Mouse (Mus musculus): ENCODE measurements around the gene Usf2. TPM values are rescaled to one million over a fixed set of nuclear protein-coding genes. Genes with fewer than 3 reads are reported as not detected.
"Not testable (repeated sequence)": the region's sequence is repeated elsewhere in the genome, so short reads cannot be mapped to it uniquely, and the experiment has no call there.

Gene Usf2
- polyA plus RNA-seq, 1 experiment from 2014 or later = 263 TPM

- 95% methylated on average over 14 of the region's 16 CpGs for whole genome bisulfite sequencing (ENCODE audit: missing documents)
- Histone ChIP-seq H3K36me3 (ENCODE audit: inconsistent target) (peaks cover 47% of the 10 kb centered on the region), H3K4me3 (ENCODE audit: inconsistent target) (no peak overlapping the region), H3K79me2 (ENCODE audit: inconsistent target) (peaks cover 50% of the 10 kb centered on the region), H3K27ac (peak overlapping the region; percentile 38)
Observed at GRCm38 (mm10) chr7:30952441-30953265, 4.0 kb downstream of the Usf2 start.

- H3K4me3 ChIP-seq (ENCODE audit: inconsistent target); H3K27ac ChIP-seq: not testable (repeated sequence)
- WGBS (ENCODE audit: missing documents) = 95% methylated on average over 3 of the region's 3 CpGs
- Histone ChIP-seq H3K79me2 (ENCODE audit: inconsistent target) (peaks cover 42% of the 10 kb centered on the region), H3K36me3 (ENCODE audit: inconsistent target) (peaks cover 50% of the 10 kb centered on the region)
Observed at GRCm38 (mm10) chr7:30949902-30950301, 6.7 kb downstream of the Usf2 start.

GRCm38 (mm10) chr7:30945876-30946275, 10.7 kb downstream of the Usf2 start:
- H3K79me2 ChIP-seq (ENCODE audit: inconsistent target) = peaks cover 19% of the 10 kb centered on the region; the same call in 1 of the 2 replicates
- peaks cover 25% of the 10 kb centered on the region for H3K36me3 ChIP-seq (ENCODE audit: inconsistent target)
- H3K27ac ChIP-seq = no peak overlapping the region
- 97% methylated on average over 6 of the region's 7 CpGs for WGBS (ENCODE audit: missing documents)
- H3K4me3 ChIP-seq (ENCODE audit: inconsistent target) = no peak overlapping the region

- 90% methylated on average over 5 of the region's 7 CpGs for WGBS (ENCODE audit: missing documents)
- H3K27ac ChIP-seq; H3K4me3 ChIP-seq (ENCODE audit: inconsistent target): not testable (repeated sequence)
- Histone ChIP-seq H3K36me3 (ENCODE audit: inconsistent target) (peaks cover 21% of the 10 kb centered on the region), H3K79me2 (ENCODE audit: inconsistent target) (peaks cover 15% of the 10 kb centered on the region; the same call in 1 of the 2 replicates)
Observed at GRCm38 (mm10) chr7:30945466-30945865, 11.1 kb downstream of the Usf2 start.

GRCm38 (mm10) chr7:30944706-30945105, 11.9 kb downstream of the Usf2 start:
- 90% methylated on average over 2 of the region's 2 CpGs for WGBS (ENCODE audit: missing documents)
- H3K79me2 ChIP-seq (ENCODE audit: inconsistent target); H3K4me3 ChIP-seq (ENCODE audit: inconsistent target); H3K27ac ChIP-seq: not testable (repeated sequence)
- peaks cover 13% of the 10 kb centered on the region for H3K36me3 ChIP-seq (ENCODE audit: inconsistent target)

- Histone ChIP-seq H3K36me3 (ENCODE audit: inconsistent target) (peaks cover 7% of the 10 kb centered on the region), H3K4me3 (ENCODE audit: inconsistent target) (no peak within 1 kb of the TSS)
- WGBS (ENCODE audit: missing documents) = 76% methylated on average over 8 of the region's 9 CpGs
Observed at GRCm38 (mm10) chr7:30943909-30944635, 12.5 kb downstream of the Usf2 start, which contains the start of gene Hamp. TSS of gene Hamp (minus strand) at chr7:30944032.

GRCm38 (mm10) chr7:30942365-30942764, 14.2 kb downstream of the Usf2 start:
- WGBS (ENCODE audit: missing documents) = 3% methylated on average over 3 of the region's 3 CpGs
- H3K79me2 ChIP-seq (ENCODE audit: inconsistent target); H3K4me3 ChIP-seq (ENCODE audit: inconsistent target): not testable (repeated sequence)

More at GRCm38 (mm10) chr7:30943909-30944635, 12.5 kb downstream of the Usf2 start, which contains the start of gene Hamp:
- H3K79me2 ChIP-seq (ENCODE audit: inconsistent target) = peaks cover 1% of the 10 kb centered on the region; the same call in 1 of the 2 replicates
- H3K27ac ChIP-seq = no peak within 1 kb of the TSS

GRCm38 (mm10) chr7:30940070-30940469, 16.5 kb downstream of the Usf2 start:
- not testable (repeated sequence) for H3K4me3 ChIP-seq (ENCODE audit: inconsistent target); H3K36me3 ChIP-seq (ENCODE audit: inconsistent target); H3K27ac ChIP-seq; H3K79me2 ChIP-seq (ENCODE audit: inconsistent target)
- WGBS (ENCODE audit: missing documents) = 100% methylated on average over 1 of the region's 1 CpGs

More at GRCm38 (mm10) chr7:30942365-30942764, 14.2 kb downstream of the Usf2 start:
- not testable (repeated sequence) for H3K36me3 ChIP-seq (ENCODE audit: inconsistent target); H3K27ac ChIP-seq

- H3K79me2 ChIP-seq (ENCODE audit: inconsistent target); H3K27ac ChIP-seq; H3K4me3 ChIP-seq (ENCODE audit: inconsistent target); H3K36me3 ChIP-seq (ENCODE audit: inconsistent target): not testable (repeated sequence)
- WGBS (ENCODE audit: missing documents) = 24% methylated on average over 6 of the region's 6 CpGs
Observed at GRCm38 (mm10) chr7:30935422-30936099, 21.0 kb downstream of the Usf2 start.

GRCm38 (mm10) chr7:30924581-30924980, 32.0 kb downstream of the Usf2 start, which contains the start of gene Hamp2:
TSS of gene Hamp2 (minus strand) at chr7:30924681.
- 100% methylated on average over 1 of the region's 2 CpGs for whole genome bisulfite sequencing (ENCODE audit: missing documents)
- not testable (repeated sequence) for H3K27ac ChIP-seq; H3K4me3 ChIP-seq (ENCODE audit: inconsistent target); H3K36me3 ChIP-seq (ENCODE audit: inconsistent target); H3K79me2 ChIP-seq (ENCODE audit: inconsistent target)

- WGBS (ENCODE audit: missing documents) = 74% methylated on average over 3 of the region's 3 CpGs
- no peaks in the 10 kb centered on the region for H3K79me2 ChIP-seq (ENCODE audit: inconsistent target)
- H3K27ac ChIP-seq = no peak overlapping the region
- no peak overlapping the region for H3K4me3 ChIP-seq (ENCODE audit: inconsistent target)
- no peaks in the 10 kb centered on the region for H3K36me3 ChIP-seq (ENCODE audit: inconsistent target)
Observed at GRCm38 (mm10) chr7:30924071-30924470, 32.5 kb downstream of the Usf2 start.

GRCm38 (mm10) chr7:30922490-30922889, 34.1 kb downstream of the Usf2 start:
- not testable (repeated sequence) for H3K79me2 ChIP-seq (ENCODE audit: inconsistent target); H3K4me3 ChIP-seq (ENCODE audit: inconsistent target); H3K27ac ChIP-seq; H3K36me3 ChIP-seq (ENCODE audit: inconsistent target)
- 42% methylated on average over 1 of the region's 3 CpGs for WGBS (ENCODE audit: missing documents)

- H3K79me2 ChIP-seq (ENCODE audit: inconsistent target) = no peaks in the 10 kb centered on the region
- H3K4me3 ChIP-seq (ENCODE audit: inconsistent target) = no peak overlapping the region
- no peaks in the 10 kb centered on the region for H3K36me3 ChIP-seq (ENCODE audit: inconsistent target)
- WGBS (ENCODE audit: missing documents) = 68% methylated on average over 3 of the region's 3 CpGs
- no peak overlapping the region for H3K27ac ChIP-seq
Observed at GRCm38 (mm10) chr7:30920217-30920616, 36.4 kb downstream of the Usf2 start.

- H3K27ac ChIP-seq = no peak overlapping the region
- WGBS (ENCODE audit: missing documents) = 17% methylated on average over 4 of the region's 4 CpGs
- H3K36me3 ChIP-seq (ENCODE audit: inconsistent target) = no peaks in the 10 kb centered on the region
- H3K79me2 ChIP-seq (ENCODE audit: inconsistent target) = no peaks in the 10 kb centered on the region
- no peak overlapping the region for H3K4me3 ChIP-seq (ENCODE audit: inconsistent target)
Observed at GRCm38 (mm10) chr7:30917219-30917618, 39.4 kb downstream of the Usf2 start.

Measured in macrophage (primary cell).